Mouse (Mus musculus): ENCODE data around the gene Gnao1.

The Gnao1 gene

DNA sequence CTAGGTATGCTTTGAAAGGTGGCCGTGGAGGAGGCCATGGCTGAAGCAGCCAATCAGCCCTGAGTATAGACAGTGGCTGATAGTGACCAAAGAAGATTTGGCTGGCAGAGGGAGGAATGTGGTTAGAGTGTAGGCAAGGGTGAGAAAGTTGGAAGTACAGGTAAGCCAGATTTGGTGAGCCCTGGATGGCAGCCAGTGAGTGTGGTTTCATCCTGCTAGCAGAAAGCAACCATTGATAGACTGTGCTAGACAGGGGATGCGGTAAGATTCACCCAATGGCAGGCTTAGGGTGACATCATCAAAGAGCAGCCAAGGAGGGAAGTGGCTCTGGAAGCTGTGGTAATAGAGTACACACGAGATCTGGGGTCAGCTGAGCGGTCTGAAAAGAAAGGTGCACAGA is 88.8 kb downstream of the Gnao1 start:
- no peak for DNase-seq

DNA sequence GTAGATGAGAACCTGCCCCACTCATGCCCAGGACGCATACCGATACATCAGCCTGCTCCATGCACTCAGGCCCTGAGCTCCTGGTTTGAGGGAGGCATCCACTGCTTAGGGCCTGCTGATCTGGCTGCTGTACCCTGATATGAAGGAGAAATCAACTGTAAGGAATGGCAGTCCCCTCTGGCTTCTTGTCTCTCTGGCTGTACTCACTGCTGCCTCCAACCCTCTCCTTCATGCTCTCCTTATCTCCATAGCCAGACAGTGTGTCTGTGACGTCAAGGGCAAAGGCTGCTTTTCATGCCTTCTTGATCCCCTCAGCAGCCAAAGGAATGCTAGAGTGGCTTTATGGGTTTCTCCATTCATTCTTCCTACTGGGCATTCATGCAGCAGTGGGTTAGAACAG is 92.3 kb downstream of the Gnao1 start:
- DNase-seq, result no peak

DNA sequence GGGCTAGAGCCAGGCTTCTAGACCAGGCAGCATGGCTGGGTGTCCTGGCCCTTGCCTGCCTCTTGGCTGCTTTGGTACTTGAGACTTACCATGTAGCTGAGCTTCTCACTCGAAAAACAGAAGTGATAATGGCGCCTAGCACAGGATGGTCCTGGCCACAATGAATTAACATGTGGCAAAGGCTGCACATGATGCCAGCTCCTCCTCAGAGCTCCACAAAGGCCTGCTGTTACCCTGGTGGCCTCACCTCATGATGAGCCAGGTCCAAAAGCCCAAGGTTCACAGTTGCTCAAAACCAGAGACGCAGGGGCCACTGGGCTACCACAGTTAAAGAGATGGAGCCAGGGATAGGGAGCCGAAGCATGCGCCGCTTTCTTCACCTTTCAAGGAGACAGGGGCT is 97.2 kb downstream of the Gnao1 start:
- DNase-seq, result no peak

DNA sequence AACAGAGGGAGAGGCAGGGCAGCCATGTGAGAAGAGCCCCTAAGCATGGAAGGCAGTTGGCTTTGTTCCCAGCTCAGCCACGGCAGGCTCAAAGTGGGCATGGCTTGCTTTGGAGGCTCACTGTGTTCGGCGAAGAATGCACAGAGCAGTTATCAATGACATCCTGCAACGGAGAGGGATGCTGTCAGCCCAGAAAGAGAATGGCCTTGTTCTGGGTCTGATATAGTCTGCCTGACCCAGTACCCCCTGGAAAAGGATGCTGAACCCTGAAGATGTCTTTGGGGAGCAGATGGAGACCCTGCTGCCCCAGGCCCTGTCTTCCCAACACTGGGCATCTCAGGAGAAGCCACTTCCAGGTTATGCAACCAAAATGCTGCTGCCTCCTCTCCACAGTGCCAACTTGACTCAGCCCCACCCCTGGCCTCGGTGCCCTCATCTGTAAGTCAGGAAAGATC is 98.2 kb downstream of the Gnao1 start:
- DNase-seq, result peak; percentile 51 to 55

DNA sequence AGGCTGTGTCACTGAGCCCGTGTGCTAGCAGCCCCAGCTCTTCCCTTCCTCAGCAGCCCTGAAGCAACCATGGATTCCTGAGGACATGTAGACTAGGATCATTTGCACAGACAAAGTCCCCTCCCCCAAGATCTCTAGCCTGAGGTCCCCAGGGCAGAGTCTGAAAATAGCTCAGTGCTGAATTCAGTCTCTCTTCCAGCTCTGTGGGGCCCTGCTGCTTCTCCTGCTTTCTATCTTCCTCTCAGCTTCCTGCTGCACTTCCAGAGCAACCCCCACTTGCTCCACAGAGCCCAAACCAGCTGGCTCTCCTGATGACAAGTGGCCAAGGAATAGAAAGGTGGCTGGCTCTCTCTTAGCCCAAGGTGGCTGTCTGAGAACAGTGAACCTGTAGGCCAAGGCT is 98.8 kb downstream of the Gnao1 start:
- DNase-seq, result peak; percentile 66 to 67

DNA sequence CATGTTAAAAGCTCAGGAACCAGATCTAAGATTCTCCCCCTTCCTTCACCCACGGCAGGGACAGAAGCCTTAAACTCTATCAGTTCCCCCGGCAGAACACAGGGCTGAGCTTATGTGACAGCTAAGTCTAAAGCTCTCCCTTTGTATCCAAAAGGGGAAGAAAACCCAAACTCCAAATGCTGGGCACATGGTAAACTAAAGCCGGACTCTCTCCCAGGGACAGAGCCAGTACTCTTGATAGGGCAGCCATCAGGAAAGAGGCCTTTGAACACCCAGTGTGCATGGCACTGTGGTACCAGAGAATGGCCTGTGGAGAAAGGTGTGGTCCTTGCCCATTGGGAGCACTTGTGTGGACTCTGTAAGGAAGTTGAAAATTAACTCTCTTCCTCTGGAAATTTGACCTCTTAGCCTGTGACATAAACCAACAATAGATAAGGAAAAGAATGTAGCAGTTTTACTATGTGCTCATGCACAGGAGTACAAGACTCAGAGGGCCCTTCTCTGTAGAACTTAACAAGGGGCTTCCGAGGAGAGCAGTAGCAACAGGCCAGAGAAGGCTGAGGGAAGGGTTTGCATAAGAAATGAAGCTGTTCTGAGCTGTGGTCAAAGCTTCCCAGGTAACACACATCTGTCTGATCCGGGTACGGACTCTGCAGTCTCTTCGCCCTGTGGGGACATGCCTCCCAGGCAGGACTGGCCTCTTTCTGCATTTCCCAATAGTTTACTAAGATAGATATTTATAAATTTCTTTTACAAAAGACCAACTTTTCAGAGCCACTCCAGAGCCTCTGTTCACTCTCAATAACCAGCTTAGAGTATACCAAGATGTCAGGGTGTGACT is 102.2 kb downstream of the Gnao1 start:
- DNase-seq, result no peak

DNA sequence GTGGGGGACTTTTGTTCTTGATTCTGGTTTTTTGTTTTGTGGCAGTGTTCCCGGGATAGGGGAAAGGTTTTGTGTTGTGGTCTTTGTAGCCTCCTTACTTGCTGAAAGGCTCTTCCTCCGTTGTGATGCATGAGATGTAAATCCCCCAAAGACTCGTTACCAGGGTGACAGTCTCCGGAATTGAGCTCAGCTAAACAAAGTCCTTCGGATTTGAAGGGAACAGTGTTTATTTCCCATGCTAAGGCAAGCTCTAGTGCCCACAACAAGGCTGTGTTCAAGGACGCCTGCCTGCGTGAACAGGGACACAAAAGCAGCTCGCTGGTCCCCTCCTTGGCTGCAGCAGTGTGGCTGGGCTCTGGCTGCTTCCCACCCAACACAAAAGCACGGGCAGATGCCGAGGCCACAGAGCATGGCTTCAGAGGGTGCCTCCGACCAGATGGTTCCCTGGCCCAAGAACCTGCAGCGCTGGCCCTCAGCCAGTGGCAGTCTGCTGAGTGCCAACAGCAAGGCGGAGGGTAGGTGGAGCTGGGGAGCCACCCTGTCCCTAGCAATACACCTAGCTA is 108.2 kb downstream of the Gnao1 start:
- DNase-seq, result peak; percentile 98

DNA sequence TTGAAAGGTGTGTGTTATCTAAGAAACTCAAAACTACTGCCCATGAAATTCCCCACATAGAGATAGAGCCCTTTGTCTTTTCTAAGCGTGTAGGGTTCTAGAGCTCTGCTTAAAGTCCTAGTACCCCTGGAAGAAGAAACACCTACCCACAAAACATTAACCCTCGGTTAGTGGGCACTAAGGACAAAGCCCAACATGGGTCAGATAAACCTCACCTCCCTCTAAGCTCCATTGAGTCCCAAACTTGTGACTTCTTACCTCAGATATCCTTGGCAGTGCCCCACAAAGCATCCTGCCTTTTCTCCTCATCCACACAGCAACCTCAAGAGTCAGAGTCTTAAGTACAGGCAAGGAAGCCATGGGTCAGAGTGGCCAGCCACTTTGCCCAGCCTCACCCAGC is 108.8 kb downstream of the Gnao1 start:
- DNase-seq, result peak in 1 of 2 experiments; percentile 35

DNA sequence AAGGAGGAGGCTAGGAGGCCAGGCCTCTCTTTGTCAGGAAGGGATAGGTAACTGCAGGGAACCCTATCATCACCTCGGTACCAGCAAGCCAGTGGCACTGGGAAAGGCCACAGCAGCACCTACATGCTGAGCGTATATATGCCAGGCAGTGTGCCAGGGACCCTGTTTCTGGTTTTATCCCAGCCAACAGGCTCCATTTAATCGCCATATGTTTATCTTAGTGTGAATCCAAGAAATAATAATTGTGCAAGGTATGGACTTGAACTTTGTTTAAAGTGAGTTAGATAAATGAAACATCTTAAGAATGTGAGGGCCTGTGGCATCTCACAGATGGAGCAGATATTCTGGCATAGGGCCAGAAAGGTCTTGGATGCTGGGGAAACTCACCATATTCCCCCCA is 109.7 kb downstream of the Gnao1 start:
- peak; percentile 53 to 57 for DNase-seq

DNA sequence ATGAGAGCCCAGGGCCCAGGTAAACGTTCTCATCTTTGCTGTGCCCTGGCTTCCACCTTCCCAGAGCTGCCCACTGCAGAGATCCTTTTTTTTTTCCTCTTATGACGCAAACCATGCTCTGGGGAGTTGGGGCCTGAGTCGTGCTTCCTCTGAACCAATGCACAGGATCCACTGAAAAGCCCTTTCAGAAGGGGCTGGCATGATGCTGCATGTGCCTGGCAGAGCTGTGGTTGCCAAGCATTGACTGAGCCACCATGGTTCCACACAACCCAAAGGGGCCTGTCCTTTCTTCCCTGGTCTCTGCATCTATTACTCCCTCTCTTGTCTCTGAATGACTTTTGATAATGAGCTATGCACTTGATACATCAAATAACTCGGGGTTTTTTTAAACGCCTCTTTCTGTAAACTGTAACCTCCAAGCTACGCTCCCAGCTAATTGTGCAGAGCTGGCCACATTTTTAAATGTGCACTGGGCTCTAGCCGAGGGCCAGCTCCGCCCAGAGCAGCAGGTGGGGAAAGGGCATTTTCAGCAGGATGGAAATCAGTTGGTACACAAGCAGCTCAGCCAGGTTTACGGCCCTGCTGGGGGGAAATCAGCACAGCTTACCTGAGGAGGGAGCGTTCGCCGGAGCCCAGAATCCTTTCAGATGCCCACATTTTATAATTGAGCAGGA is 110.3 kb downstream of the Gnao1 start:
- peak; percentile 64 to 66 for DNase-seq

DNA sequence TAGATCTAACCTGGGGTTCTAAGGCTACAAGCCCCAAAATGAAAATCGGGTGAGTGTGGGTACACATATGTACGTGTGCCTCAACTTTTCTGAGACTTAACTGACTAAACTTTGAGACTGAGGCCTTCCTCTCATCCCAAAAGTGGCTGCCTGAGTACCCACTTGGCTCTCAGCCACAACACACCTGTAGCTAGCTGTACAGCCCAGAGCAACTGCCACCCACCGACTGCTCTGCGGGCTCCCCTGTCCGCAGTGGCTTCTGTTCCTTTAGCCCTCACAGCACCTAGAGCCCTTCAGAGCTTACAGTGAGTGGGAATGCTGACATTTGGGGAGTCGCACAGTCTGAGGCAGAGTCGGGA is 110.8 kb downstream of the Gnao1 start:
- peak; percentile 47 to 52 for DNase-seq

DNA sequence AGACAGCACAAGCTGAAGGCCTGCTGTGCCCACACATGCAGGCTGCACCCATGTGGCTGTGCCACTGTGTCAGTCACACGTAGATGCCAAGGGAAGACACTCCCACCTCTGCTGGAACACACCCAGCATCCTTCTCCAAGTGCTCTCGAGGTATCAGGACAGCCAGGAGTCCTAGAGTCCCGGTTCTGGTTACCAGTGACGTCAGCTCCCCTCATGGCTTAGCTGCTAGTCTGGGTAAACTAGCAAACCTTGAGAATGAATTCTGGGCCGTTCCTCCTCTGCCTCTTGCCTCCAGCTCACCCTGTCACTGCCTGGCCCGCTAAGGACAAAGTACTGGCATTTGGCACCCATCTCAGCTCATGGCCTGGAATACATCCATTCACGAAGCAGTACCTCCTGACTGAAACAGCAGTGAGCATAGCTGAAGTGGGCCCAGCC is 114.2 kb downstream of the Gnao1 start:
- peak; percentile 46 to 58 for DNase-seq

DNA sequence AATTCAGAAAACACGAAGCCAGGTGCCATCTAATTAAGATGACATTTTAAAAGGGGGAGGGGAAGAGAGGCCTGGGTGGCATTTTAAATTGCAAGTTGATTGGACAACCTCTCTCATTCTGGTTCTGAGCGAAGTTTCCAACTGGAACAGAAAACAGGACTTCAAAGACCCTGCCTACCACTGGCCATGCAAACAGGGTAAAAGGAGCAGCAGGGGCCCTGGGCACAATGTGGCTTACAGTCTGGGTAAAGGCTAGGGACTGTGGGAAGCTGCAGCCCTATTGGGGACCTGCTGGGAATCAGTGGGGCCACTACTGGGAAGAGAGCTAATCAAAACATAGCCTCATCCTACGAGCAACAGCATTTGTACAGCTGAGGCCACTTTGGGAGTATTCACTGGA is 115.7 kb downstream of the Gnao1 start:
- DNase-seq, result no peak

DNA sequence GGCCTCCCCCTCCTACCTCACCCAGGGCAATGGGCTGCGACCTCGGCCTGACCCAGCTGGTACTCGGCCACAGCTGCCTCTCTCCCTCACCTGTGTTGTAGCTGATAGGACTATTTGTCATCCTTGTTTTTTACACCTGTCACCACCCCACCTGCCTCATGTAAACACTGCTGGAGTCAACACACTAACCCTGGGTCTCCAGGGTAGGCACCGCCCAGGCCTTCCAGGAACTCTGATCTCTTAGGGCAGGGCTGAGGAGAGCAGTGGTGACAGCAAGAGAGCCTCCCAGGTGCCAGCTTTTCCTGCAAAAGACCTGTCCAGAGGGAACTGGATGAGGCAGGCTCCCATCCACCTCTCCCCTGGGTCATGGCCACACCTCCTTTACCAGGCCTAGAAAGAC is 119.5 kb downstream of the Gnao1 start:
- DNase-seq, result no peak

DNA sequence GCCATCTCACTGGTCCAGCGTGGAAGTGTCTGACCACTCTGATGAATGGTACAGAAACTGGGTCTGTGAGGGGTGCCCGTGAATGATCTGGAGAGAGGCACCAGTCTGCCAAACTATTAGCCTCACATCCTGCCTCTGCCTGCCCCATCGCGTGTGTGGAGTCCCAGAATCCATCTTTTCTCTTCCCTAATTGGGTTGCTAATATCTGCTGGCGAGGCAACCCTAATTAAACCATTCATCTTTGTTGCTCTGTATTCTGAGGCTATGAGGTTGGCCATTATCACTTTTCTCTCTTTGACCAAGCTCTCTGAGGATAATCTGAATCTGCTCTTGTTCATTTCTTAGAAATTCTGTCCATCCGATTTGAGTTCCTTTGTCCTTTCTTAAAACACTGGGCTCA is 121.6 kb downstream of the Gnao1 start:
- no peak for DNase-seq

DNA sequence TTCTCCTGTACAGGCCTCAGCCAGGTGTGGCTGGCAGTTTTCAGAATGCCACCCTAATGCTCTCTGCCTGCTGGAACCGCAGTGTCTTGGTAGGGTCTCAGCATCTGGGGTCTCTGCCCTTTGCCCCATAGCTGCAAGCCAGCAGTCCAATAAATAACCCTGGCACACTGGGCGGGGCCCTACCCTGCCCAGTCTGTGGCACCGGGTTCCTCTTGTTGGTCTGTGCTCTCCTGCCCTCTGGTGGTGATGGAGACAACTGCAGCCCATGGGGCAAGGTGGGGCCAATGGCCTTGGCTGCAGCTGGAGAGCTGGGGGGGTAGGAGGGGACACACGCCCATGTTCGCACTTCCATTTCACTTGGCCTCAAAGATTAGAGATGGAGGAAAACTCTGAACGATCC is 123.1 kb downstream of the Gnao1 start:
- DNase-seq, result peak; percentile 91 to 93

DNA sequence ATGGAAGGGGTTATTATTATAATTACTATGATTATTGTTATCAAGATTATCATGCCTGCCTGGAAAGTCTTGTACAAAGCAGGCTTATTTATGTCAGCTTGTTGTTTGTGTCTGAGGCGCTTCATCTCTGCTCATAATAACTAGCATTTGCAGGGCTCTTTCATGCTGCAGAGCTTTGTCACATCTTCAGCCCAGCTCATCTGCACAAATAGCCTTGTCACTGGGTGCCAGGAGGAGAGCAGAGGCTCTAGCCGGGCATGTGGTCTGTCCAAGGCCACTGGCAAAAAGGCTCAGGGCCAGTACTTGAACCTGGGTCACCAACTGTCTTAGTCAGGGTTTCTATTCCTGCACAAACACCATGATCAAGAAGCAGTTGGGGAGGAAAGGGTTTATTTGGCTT is 123.5 kb downstream of the Gnao1 start:
- peak in 1 of 2 experiments; percentile 13 for DNase-seq

DNA sequence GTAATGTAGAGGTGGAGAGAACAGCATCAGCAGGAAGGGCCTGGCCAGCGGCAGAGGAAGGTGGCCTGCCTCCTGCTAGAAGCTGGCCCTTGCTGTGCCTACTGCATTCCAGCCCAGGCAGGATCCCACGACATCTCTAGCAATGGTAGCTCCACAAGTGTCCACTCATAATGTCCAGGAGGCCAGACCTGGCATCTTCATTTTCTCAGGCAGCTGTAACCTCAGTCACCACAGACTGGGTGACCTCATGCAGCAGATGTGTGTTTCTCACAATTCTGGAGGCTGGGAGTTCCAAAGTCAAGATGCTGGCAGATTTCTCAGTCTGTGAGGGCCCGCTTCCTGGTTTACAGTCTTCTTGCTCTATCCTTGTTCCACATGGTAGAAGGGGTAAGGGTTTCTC is 128.4 kb downstream of the Gnao1 start:
- no peak for DNase-seq

DNA sequence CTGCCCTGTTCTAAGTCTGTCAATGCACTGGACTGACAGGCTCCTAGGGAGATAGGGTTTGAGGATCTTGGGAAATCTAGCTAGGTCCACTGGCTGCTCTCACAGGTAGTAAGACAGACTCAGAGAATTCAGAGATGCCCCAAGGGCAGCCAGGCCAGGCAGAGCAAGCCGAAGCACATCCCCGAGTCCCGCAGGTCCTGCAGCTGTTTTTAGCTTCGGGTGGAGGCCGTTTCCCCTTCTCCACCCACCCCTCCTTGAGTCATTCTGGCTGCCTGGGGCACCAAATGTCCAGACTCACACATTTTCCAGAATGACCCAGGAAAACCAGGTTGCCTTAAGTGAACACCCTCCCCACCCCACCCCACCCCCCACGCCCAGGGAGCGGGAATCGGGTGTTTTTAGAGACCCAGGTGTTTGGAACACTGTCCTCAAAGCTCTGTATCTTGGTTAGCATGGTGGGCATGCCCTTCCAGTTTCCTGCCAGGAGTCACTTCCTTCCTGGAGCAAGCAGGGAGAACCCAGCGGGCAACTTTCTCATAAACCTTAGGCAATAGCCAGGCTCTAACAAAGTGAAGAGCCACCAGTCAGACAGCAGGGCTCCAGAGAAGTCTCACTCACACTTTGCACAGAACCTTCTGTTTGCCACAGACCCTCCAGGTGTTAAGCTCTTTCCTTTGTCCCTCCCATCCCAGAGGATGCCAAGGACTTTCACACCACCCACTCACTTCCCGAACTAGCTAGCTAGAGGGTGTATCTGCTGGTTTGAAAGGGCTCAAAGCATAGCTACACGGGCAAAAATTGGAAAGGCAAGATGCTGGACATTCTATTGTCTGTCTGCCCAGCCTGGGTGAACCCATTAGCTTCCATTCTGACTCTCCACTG is 131.0 kb downstream of the Gnao1 start:
- no peak for DNase-seq

DNA sequence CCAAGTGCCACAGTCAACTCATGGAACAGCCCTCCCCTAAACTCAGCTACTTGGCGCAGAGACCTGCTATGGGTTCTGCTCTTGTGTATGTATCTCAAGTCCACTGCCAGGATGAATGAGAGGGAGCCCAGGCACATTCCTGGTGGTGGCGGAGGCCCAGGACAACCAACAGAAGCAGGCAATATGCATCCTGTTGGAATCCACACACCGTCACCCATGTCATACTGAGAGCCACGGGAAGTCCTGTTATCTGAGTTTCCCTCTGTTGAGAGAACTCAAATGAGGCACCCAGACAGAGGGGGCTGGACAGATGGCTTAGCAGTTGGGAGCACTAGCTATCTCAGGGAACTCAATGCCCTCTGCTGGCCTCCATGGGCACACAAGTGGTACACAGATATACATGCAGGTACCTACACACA is 131.9 kb downstream of the Gnao1 start:
- peak; percentile 66 to 69 for DNase-seq

DNA sequence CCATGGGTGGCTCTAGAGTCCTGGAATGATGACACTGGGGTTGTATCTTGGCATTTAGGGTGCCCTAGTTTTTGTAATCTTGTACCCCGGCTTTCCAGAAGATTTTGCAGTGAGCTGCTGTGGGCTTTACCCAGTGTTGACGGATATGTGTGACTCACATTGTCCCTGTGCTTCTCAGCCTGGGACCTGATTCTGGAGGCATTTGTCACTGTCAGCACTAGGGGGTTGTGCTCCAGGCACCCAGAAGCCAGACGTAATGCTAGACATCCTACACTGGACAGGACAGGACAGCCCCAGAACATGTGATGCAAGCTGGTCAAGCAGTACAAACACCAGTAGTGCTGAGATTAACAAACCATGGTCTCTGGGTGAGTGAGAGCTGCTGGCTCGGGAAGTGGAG is 136.0 kb downstream of the Gnao1 start:
- DNase-seq, result no peak

DNA sequence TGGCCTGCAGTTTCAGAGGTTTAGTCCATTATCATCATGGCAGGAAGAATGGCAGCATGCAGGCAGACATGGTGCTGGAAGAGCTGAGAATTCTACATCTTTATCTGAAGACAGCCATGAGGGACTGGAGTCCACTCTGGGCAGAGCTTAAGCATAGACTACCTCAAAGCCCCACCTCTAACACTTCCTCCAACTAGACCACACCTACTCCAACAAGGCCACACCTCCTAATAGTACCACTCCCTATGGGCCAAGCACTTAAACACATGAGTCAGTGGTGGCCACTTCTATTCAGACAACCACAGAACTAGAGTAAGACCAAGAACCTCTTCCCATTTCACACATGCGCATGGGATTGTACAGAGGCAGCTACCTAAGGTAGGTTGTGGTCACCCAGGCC is 136.6 kb downstream of the Gnao1 start:
- no peak for DNase-seq

DNA sequence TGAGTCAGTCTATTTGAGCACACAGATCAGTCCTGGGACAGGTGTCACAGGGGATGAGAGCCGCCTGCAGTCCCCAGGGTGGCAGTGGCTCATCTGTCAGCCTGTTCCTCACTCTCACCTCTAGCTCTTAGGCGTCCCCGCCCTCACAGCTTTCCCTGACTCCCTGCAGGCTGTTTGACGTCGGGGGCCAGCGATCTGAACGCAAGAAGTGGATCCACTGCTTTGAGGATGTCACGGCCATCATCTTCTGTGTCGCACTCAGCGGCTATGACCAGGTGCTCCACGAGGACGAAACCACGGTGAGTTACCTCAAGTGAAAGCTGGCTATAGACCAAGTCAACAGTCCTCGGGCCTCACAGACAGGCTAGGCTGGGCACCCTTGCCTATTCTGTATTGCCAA is 140.4 kb downstream of the Gnao1 start:
- peak in 1 of 2 experiments; percentile 52 for DNase-seq
